Mouse (Mus musculus): ENCODE results near the gene Trappc2l.
A peak's percentile ranks its signal among the peaks of the same experiment; 100 is the strongest.
"Not testable (repeated sequence)": the region's sequence is repeated elsewhere in the genome, so short reads cannot be mapped to it uniquely, and the experiment has no call there.

The Trappc2l gene

GRCm38 (mm10) chr8:122611295-122612133 lies at the start of gene Trappc2l, which contains the start of gene Galns:
Gene Trappc2l, plus strand, starts transcription at chr8:122611640.
Gene Galns, minus strand, starts transcription at chr8:122611463.
- DNase-seq: peak; percentile 88

- DNase-seq: no peak
Measured at GRCm38 (mm10) chr8:122564363-122565352, 46.8 kb upstream of the Trappc2l start.

- DNase-seq: no peak
Measured at GRCm38 (mm10) chr8:122566766-122567165, 44.7 kb upstream of the Trappc2l start.

GRCm38 (mm10) chr8:122567361-122568108 lies 43.9 kb upstream of the Trappc2l start, which contains the start of gene Cdt1:
Gene Cdt1, plus strand, starts transcription at chr8:122568015.
- DNase-seq: peak; percentile 94

- DNase-seq: no peak
Measured at GRCm38 (mm10) chr8:122568109-122568504, 43.3 kb upstream of the Trappc2l start.

- no peak for DNase-seq
Measured at GRCm38 (mm10) chr8:122568881-122569309, 42.5 kb upstream of the Trappc2l start.

GRCm38 (mm10) chr8:122569329-122569728 lies 42.1 kb upstream of the Trappc2l start:
- no peak for DNase-seq

- DNase-seq: no peak
Measured at GRCm38 (mm10) chr8:122569996-122570395, 41.4 kb upstream of the Trappc2l start.

- DNase-seq: no peak
Measured at GRCm38 (mm10) chr8:122571153-122571552, 40.3 kb upstream of the Trappc2l start.

GRCm38 (mm10) chr8:122571750-122572267 lies 39.6 kb upstream of the Trappc2l start:
- DNase-seq: no peak

- no peak for DNase-seq
Measured at GRCm38 (mm10) chr8:122572751-122573150, 38.7 kb upstream of the Trappc2l start.

- not testable (repeated sequence) for DNase-seq
Measured at GRCm38 (mm10) chr8:122573176-122573575, 38.3 kb upstream of the Trappc2l start.

- no peak for DNase-seq
Measured at GRCm38 (mm10) chr8:122573577-122573976, 37.9 kb upstream of the Trappc2l start.

- no peak for DNase-seq
Measured at GRCm38 (mm10) chr8:122574264-122574663, 37.2 kb upstream of the Trappc2l start.

GRCm38 (mm10) chr8:122574667-122575251 lies 36.7 kb upstream of the Trappc2l start:
- DNase-seq: no peak

- DNase-seq: no peak
Measured at GRCm38 (mm10) chr8:122575286-122575685, 36.2 kb upstream of the Trappc2l start.

GRCm38 (mm10) chr8:122575735-122576647 lies 35.4 kb upstream of the Trappc2l start:
- no peak for DNase-seq

- peak; percentile 85 for DNase-seq
Measured at GRCm38 (mm10) chr8:122576648-122577022, 34.8 kb upstream of the Trappc2l start, which contains the start of gene Aprt. Gene Aprt, minus strand, starts transcription at chr8:122576909.

- no peak for DNase-seq
Measured at GRCm38 (mm10) chr8:122577116-122577515, 34.3 kb upstream of the Trappc2l start.

- no peak for DNase-seq
Measured at GRCm38 (mm10) chr8:122579196-122579595, 32.2 kb upstream of the Trappc2l start.

- DNase-seq: no peak
Measured at GRCm38 (mm10) chr8:122580926-122581325, 30.5 kb upstream of the Trappc2l start.

Data from right cerebral cortex, postnatal 4 days (tissue).